Mouse (Mus musculus) megakaryocyte progenitor cell, adult 5-6 weeks (primary cell): ENCODE measurements around the gene Ptprb. TPM values are rescaled to one million over a fixed set of nuclear protein-coding genes. Genes with fewer than 3 reads are reported as not detected.

Source experiments
- ATAC-seq: replicated peaks from 2 replicates; pipeline ENCODE4 v1.8.0; 2016; ENCODE audit warnings: mild to moderate bottlenecking, moderate TSS enrichment, inconsistent platforms; ENCODE audit not compliant: poor library complexity
- total RNA-seq, 2 experiments: library from RNA; stranded (forward) in 1 of 2; stranded (reverse) in 1 of 2; fragments of 157-497, 149-512 nt in 1 of 2; fragments of 200-1000 nt in 1 of 2; gene quantifications; 2 replicates each; pipeline versions ENCODE4 v1.2.3 to v1.2.4; 2015 to 2017

Ptprb gene
- total RNA-seq (2015), result 0.02 TPM in 1 of 2 replicates, not detected in the other
- not detected in 2 replicates for total RNA-seq (2017)

- no peak for ATAC-seq
Observed at GRCm38 (mm10) chr10:116275280-116275679, at the start of gene Ptprb. Ptprb (plus strand) TSS chr10:116275523.

GRCm38 (mm10) chr10:116235299-116235698 lies 40.0 kb upstream of the Ptprb start:
- no peak for ATAC-seq

- ATAC-seq, result no peak
Observed at GRCm38 (mm10) chr10:116242200-116242599, 33.1 kb upstream of the Ptprb start.

- ATAC-seq, result no peak
Observed at GRCm38 (mm10) chr10:116243373-116243772, 31.9 kb upstream of the Ptprb start.

GRCm38 (mm10) chr10:116245632-116246031 lies 29.7 kb upstream of the Ptprb start:
- ATAC-seq, result no peak

- no peak for ATAC-seq
Observed at GRCm38 (mm10) chr10:116252668-116253067, 22.7 kb upstream of the Ptprb start.

- ATAC-seq, result no peak
Observed at GRCm38 (mm10) chr10:116253972-116254371, 21.4 kb upstream of the Ptprb start.

- no peak for ATAC-seq
Observed at GRCm38 (mm10) chr10:116259298-116259697, 16.0 kb upstream of the Ptprb start.

- peak; percentile 31; the same call in 1 of the 2 replicates for ATAC-seq
Observed at GRCm38 (mm10) chr10:116260658-116261433, 14.5 kb upstream of the Ptprb start.

- ATAC-seq, result no peak
Observed at GRCm38 (mm10) chr10:116261559-116261958, 13.8 kb upstream of the Ptprb start.

- no peak for ATAC-seq
Observed at GRCm38 (mm10) chr10:116264521-116264920, 10.8 kb upstream of the Ptprb start.

GRCm38 (mm10) chr10:116266561-116267433 lies 8.5 kb upstream of the Ptprb start:
- no peak for ATAC-seq

- no peak for ATAC-seq
Observed at GRCm38 (mm10) chr10:116267434-116267822, 7.9 kb upstream of the Ptprb start.

- ATAC-seq, result no peak
Observed at GRCm38 (mm10) chr10:116268343-116268742, 7.0 kb upstream of the Ptprb start.

- no peak for ATAC-seq
Observed at GRCm38 (mm10) chr10:116270646-116271469, 4.5 kb upstream of the Ptprb start.

GRCm38 (mm10) chr10:116271470-116271915 lies 3.8 kb upstream of the Ptprb start:
- ATAC-seq, result no peak

- ATAC-seq, result no peak
Observed at GRCm38 (mm10) chr10:116272156-116272555, 3.2 kb upstream of the Ptprb start.

GRCm38 (mm10) chr10:116286697-116287344 lies 11.5 kb downstream of the Ptprb start:
- no peak for ATAC-seq

- peak; percentile 68 for ATAC-seq
Observed at GRCm38 (mm10) chr10:116288130-116288529, 12.8 kb downstream of the Ptprb start.

GRCm38 (mm10) chr10:116290483-116290882 lies 15.2 kb downstream of the Ptprb start:
- peak; percentile 55 for ATAC-seq
